Mouse (Mus musculus): Measurements from ENCODE around the gene Ralgapa2.
A peak's percentile ranks its signal among the peaks of the same experiment; 100 is the strongest.

DNA sequence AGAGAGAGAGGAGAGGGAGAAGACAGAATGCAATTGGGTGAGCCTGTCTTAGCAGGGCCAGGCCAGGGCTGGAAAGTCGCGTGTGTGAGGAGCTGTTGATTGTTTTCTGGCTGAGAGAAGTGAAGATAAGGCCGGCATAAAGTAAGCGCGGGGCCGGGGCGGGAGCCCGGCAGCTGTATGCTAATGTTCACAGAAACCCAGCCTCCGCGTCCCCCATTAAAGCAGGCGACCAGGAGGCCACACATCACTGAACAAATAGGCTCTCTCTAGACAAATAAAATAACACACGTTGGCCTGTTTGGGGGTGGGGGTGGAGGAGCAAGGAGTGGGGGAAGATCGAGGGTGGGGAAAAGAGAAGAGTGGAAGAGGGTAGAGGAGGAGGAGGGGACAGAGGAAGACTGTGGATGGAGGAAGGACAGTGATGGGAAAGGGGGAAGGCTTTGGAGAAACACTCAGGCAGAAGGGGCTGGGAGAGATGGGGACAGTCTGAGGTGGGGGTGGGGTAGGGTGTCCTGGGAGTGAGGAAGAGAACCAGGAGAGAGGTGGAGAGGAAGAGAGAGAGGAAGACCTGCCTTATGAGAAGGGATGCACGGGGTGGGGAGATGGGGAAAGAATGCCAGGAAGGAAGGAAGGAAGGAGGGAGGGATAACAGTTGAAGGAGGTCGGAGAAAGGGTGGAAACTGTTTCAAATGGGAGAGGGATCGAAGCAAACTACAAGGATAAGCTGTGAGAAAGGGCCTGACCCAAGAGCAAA, 294.7 kb downstream of the Ralgapa2 start:
- TF ChIP-seq CHD2 (IDR thresholded peaks at IDR 0.05; ENCODE audit: low read length) = no peak
- TF ChIP-seq TBP (IDR thresholded peaks at IDR 0.05; ENCODE audit: low read depth, low read length) = peak; percentile 91
- no peak for TF ChIP-seq MYC (IDR thresholded peaks at IDR 0.05; ENCODE audit: low read depth, low read length)
- no peak for TF ChIP-seq POLR2A (IDR thresholded peaks at IDR 0.05; ENCODE audit: control insufficient read depth in 1 of 2, insufficient read depth in 1 of 2, low read depth in 1 of 2, low read length in 2 of 2, poor library complexity in 1 of 2)
- no peak for TF ChIP-seq E2F4 (IDR thresholded peaks at IDR 0.05; ENCODE audit: borderline replicate concordance, low read depth, low read length)
- no peak for TF ChIP-seq RAD21 (IDR thresholded peaks at IDR 0.05; ENCODE audit: low read depth, low read length)
- TF ChIP-seq CTCF (IDR thresholded peaks at IDR 0.05 in 2 of 3, conservative IDR thresholded peaks at IDR 0.05 in 1 of 3; ENCODE audit: control insufficient read depth in 1 of 3, insufficient read depth in 1 of 3, low read depth in 2 of 3, low read length in 3 of 3, poor library complexity in 1 of 3, severe bottlenecking in 1 of 3) = no peak
